Mouse (Mus musculus) cortical plate, adult 2 months (tissue): ENCODE results near the gene Rwdd3. TPM values are rescaled to one million over a fixed set of nuclear protein-coding genes. Genes with fewer than 3 reads are reported as not detected.

ENCODE experiments used
- H3K27ac ChIP-seq: fragments of 200-500 bp; 2 replicates; pipeline ENCODE4 v1.5.1; 2012; ENCODE audit warnings: low read length, control low read depth, inconsistent platforms; ENCODE audit not compliant: insufficient read depth
- H3K4me1 ChIP-seq: fragments of 200-500 bp; 2 replicates; pipeline ENCODE4 v1.6.1; 2011; ENCODE audit warnings: low read length; ENCODE audit not compliant: control insufficient read depth, insufficient read depth
- H3K4me3 ChIP-seq: fragments of 200-500 bp; 2 replicates; pipeline ENCODE4 v1.5.1; 2011; ENCODE audit warnings: mild to moderate bottlenecking, low read length, control low read depth; ENCODE audit not compliant: insufficient read depth
- CTCF ChIP-seq: fragments of 200-500 bp; IDR thresholded peaks from 2 replicates; pipeline ENCODE4 v1.5.1; 2011; ENCODE audit warnings: mild to moderate bottlenecking, control low read depth, low read length; ENCODE audit not compliant: insufficient read depth; ENCODE audit errors: extremely low read depth
- POLR2A ChIP-seq: fragments of 200-500 bp; IDR thresholded peaks from 2 replicates; pipeline ENCODE4 v1.6.1; 2011; ENCODE audit warnings: mild to moderate bottlenecking, low read length, control low read depth; ENCODE audit not compliant: insufficient read depth; ENCODE audit errors: extremely low read depth
- polyA plus RNA-seq: library from polyadenylated mRNA; depleted of rRNA; stranded (reverse); fragments of >200 nt; gene quantifications from 2 replicates; pipeline ENCODE4 v1.2.3, GENCODE M21; 2012; rRNA removed

Rwdd3 gene
- polyA plus RNA-seq: 5.9 and 7.9 TPM in 2 replicates

- Histone ChIP-seq H3K4me1 (no peaks in the 10 kb centered on the region), H3K4me3 (peak within 1 kb of the TSS; percentile 86), H3K27ac (no peak within 1 kb of the TSS)
- TF ChIP-seq CTCF (peak; percentile 30; the same call in 1 of the 2 replicates), POLR2A (no peak)
Measured at GRCm38 (mm10) chr3:121171243-121171871, at the start of gene Rwdd3. TSS of gene Rwdd3 (minus strand) at chr3:121171695.

DNA sequence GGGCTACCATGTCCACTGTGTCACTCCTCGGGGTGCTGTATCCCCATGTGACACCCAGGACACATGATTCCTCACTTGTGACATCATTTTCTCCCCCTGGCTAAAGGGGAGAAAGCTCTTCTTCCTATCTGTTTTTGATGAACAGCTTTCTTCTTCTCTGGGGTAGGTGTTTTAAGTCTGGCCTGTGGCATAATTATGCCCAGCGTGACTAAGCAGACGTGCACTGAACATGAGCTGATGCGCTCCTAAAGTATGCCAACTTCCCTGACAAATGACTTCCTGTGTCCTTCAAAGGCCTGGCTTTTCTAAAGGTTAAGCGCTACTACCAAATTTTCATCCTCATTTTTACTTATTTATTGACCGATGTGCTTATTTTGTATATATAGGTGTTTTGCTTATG lies 45.5 kb upstream of the Rwdd3 start:
- Histone ChIP-seq H3K4me1 (peaks cover 2% of the 10 kb centered on the region; the same call in 1 of the 2 replicates), H3K27ac (no peak overlapping the region), H3K4me3 (no peak overlapping the region)
- TF ChIP-seq POLR2A (no peak), CTCF (no peak)

DNA sequence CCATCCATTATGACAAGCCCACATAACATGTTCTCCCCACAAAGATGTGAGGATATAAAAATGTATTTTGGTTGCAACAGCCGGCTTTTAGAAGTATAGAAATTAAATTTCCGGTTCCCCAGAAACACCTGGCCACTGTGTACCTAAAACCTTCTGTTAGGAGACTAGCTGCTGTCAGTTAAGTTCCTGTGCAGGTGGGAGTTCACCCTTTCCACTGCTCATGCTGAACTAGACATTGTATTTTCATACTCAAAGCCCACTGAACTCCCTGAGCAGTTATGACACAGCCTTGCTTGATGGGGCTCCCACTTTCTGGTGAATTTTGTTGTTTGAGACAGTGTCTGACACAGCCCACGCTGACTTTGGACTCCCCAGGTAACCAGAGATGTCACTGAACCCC lies 42.0 kb upstream of the Rwdd3 start:
- TF ChIP-seq POLR2A (no peak), CTCF (no peak)
- no peak overlapping the region for H3K27ac ChIP-seq
- H3K4me1 ChIP-seq: peaks cover 2% of the 10 kb centered on the region; the same call in 1 of the 2 replicates
- no peak overlapping the region for H3K4me3 ChIP-seq

GRCm38 (mm10) chr3:121212156-121212555 lies 40.7 kb upstream of the Rwdd3 start:
- no peaks in the 10 kb centered on the region for H3K4me1 ChIP-seq
- no peak overlapping the region for H3K4me3 ChIP-seq
- H3K27ac ChIP-seq: no peak overlapping the region
- TF ChIP-seq POLR2A (no peak), CTCF (no peak)

GRCm38 (mm10) chr3:121208994-121209393 lies 37.5 kb upstream of the Rwdd3 start:
- H3K4me1 ChIP-seq: no peaks in the 10 kb centered on the region
- TF ChIP-seq CTCF (no peak), POLR2A (no peak)
- no peak overlapping the region for H3K4me3 ChIP-seq
- H3K27ac ChIP-seq: no peak overlapping the region

GRCm38 (mm10) chr3:121206202-121206882 lies 34.8 kb upstream of the Rwdd3 start:
- TF ChIP-seq CTCF: no peak
- TF ChIP-seq POLR2A: no peak
- Histone ChIP-seq H3K4me1 (peaks cover 3% of the 10 kb centered on the region; the same call in 1 of the 2 replicates), H3K27ac (no peak overlapping the region), H3K4me3 (no peak overlapping the region)

GRCm38 (mm10) chr3:121202638-121203037 lies 31.1 kb upstream of the Rwdd3 start:
- no peak overlapping the region for H3K27ac ChIP-seq
- TF ChIP-seq POLR2A (no peak), CTCF (no peak)
- H3K4me3 ChIP-seq: no peak overlapping the region
- H3K4me1 ChIP-seq: peaks cover 3% of the 10 kb centered on the region; the same call in 1 of the 2 replicates

- H3K4me3 ChIP-seq: no peak overlapping the region
- no peak overlapping the region for H3K27ac ChIP-seq
- TF ChIP-seq POLR2A (no peak), CTCF (no peak)
- peaks cover 3% of the 10 kb centered on the region; the same call in 1 of the 2 replicates for H3K4me1 ChIP-seq
Measured at GRCm38 (mm10) chr3:121201012-121201747, 29.7 kb upstream of the Rwdd3 start.

GRCm38 (mm10) chr3:121189199-121189598 lies 17.7 kb upstream of the Rwdd3 start:
- H3K4me3 ChIP-seq: no peak overlapping the region
- TF ChIP-seq POLR2A (no peak), CTCF (no peak)
- no peak overlapping the region for H3K27ac ChIP-seq
- H3K4me1 ChIP-seq: no peaks in the 10 kb centered on the region
